Mouse (Mus musculus) neural tube, embryonic 14.5 days (tissue): ENCODE data around the gene Pde11a. TPM values are rescaled to one million over a fixed set of nuclear protein-coding genes. Genes with fewer than 3 reads are reported as not detected.

Source experiments
- ATAC-seq: fragments of 200-750 bp; cut with Nextera tagmentation; 2 replicates; pipeline ENCODE4 v1.8.0; 2017; ENCODE audit warnings: low read depth, mild to moderate bottlenecking, moderate TSS enrichment, moderate library complexity
- H3K27ac ChIP-seq: fragments of 300-500 bp; sonication (generic); 2 replicates; pipeline ENCODE4 v1.5.1; 2014; ENCODE audit warnings: low read depth, mild to moderate bottlenecking, control low read depth, low read length, moderate library complexity, mixed read lengths
- H3K27me3 ChIP-seq: fragments of 300-500 bp; sonication (generic); 2 replicates; pipeline ENCODE4 v1.6.1; 2014; ENCODE audit warnings: low read length; ENCODE audit not compliant: control insufficient read depth, insufficient read depth
- H3K36me3 ChIP-seq: fragments of 300-500 bp; sonication (generic); 2 replicates; pipeline ENCODE4 v1.6.1; 2014; ENCODE audit warnings: low read length, mixed read lengths; ENCODE audit not compliant: control insufficient read depth, insufficient read depth
- H3K4me1 ChIP-seq: fragments of 300-500 bp; sonication (generic); 2 replicates; pipeline ENCODE4 v1.6.1; 2014; ENCODE audit warnings: low read length; ENCODE audit not compliant: control insufficient read depth, insufficient read depth
- H3K4me2 ChIP-seq: fragments of 300-500 bp; sonication (generic); 2 replicates; pipeline ENCODE4 v1.6.1; 2014; ENCODE audit warnings: mild to moderate bottlenecking, low read depth, low read length, control low read depth
- H3K4me3 ChIP-seq: fragments of 300-500 bp; sonication (generic); 2 replicates; pipeline ENCODE4 v1.5.1; 2014; ENCODE audit warnings: low read depth, low read length, control low read depth, mixed read lengths
- H3K9ac ChIP-seq: fragments of 300-500 bp; sonication (generic); replicated peaks from 2 replicates; pipeline ENCODE4 v1.6.1; 2014; ENCODE audit warnings: low read depth, mild to moderate bottlenecking, control low read depth, low read length, mixed read lengths
- H3K9me3 ChIP-seq: fragments of 300-500 bp; sonication (generic); 2 replicates; pipeline ENCODE4 v1.6.1; 2016; ENCODE audit warnings: low read length; ENCODE audit not compliant: control insufficient read depth
- WGBS: fragments of 180-500 bp; shearing (Covaris S2); extraction: QIAGEN DNeasy Blood & Tissue Kit; methylation state at CpG from one replicate; pipeline ENCODE4 v1.1.7; 2014; 5-methylcytosine and 5-hydroxymethylcytosine counted together
- polyA plus RNA-seq: library from polyadenylated mRNA; unstranded; fragments of >200 nt; fragmentation: Nextera tagmentation; extraction: Ambion mirVana; gene quantifications from 2 replicates; pipeline ENCODE4 v1.2.1, GENCODE M21; 2014

Gene Pde11a
- polyA plus RNA-seq, 1 experiment from 2014 or later, result 3.3 TPM

DNA sequence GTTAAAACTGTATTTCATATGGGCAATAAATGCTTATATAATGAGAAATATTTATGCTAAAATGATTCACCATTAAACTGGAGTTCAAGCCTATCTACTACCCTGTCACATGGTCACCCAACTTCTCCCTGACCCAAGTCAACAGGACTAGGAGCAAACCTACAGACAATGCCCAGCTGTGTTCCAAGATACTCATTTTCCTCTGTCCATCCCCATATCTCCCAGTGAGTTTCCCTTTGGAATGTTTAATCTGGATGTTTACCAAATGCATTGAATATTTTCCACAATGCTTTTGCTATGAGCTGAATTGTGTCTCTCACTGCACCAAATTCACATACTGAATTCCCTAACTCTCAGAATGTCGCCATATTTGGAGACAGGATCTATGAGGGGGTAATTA, 221.4 kb downstream of the Pde11a start:
- Histone ChIP-seq H3K36me3 (no peaks in the 10 kb centered on the region), H3K27me3 (no peaks in the 10 kb centered on the region), H3K4me1 (no peaks in the 10 kb centered on the region), H3K4me2 (no peak overlapping the region), H3K9me3 (no peaks in the 10 kb centered on the region), H3K4me3 (no peak overlapping the region), H3K9ac (no peak overlapping the region), H3K27ac (no peak overlapping the region)
- no peak for ATAC-seq
- WGBS, result 78% methylated on average over 1 of the region's 1 CpGs

DNA sequence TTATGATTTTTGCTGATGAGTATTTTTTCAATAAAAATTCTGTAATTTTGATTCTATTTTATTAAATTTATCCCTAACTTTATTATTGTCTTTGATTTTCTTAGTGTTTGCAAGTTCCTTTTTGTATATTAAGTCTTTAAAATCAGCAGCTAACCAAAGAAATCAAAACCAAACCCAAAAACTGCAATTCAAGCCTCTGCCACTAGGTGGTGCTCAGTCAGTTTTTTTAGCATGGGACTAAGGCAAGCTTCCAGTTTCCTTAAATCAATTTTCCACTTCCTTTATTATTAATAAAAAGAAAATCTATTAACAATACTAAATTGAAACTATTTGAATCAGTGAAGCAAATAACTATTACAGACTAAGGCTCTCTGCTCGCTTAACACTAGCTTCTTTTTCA, 222.9 kb downstream of the Pde11a start:
- H3K9ac ChIP-seq, result no peak overlapping the region
- no peak overlapping the region for H3K4me3 ChIP-seq
- WGBS, result 35% methylated on average over 1 of the region's 1 CpGs
- no peaks in the 10 kb centered on the region for H3K4me1 ChIP-seq
- no peaks in the 10 kb centered on the region for H3K27me3 ChIP-seq
- H3K27ac ChIP-seq, result no peak overlapping the region
- ATAC-seq, result no peak
- H3K9me3 ChIP-seq, result no peaks in the 10 kb centered on the region
- H3K36me3 ChIP-seq, result no peaks in the 10 kb centered on the region
- H3K4me2 ChIP-seq, result no peak overlapping the region

DNA sequence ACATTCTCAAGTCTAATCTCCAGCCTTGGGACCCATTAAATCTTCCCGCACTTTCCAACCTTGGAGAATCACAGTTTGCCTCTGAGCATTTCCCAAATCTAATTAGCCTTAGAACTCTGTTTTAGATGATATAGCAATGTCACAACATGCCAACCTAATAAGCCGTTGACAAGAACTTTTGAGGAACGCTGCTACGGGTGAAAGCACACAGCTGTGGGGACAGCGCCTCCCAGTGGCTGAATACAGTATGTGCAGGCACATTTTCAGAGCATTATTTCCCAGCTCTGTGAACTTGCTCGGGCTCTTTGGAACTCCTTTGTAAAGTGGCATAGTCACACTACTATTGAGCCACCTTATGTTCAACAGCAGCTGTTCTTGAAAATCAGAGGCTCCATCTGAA, 223.8 kb downstream of the Pde11a start:
- Histone ChIP-seq H3K27me3 (no peaks in the 10 kb centered on the region), H3K9ac (no peak overlapping the region)
- WGBS, result 19% methylated on average over 6 of the region's 6 CpGs

DNA sequence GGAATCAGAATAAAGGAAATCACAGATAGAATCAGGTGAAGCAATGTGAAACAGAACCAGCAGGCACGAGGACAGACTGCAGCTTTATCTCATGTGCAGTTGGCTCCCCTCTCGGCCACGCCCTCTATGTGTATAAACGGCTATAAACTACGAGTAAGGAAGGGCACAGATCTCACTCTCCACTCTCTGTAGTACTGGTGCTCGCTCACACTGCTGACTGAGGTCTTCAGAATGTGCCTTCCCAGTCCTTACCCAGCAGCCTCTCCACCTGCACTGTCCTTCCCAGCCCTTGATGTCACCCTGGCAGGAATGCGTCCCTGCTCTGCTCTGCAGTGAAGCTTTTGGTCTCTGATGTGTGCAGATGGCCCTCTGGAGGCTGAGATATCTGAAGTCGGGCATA, 228.9 kb downstream of the Pde11a start:
- no peaks in the 10 kb centered on the region for H3K27me3 ChIP-seq
- no peak overlapping the region for H3K4me2 ChIP-seq
- no peak overlapping the region for H3K9ac ChIP-seq
- no peak overlapping the region for H3K27ac ChIP-seq
- H3K9me3 ChIP-seq, result no peaks in the 10 kb centered on the region
- H3K36me3 ChIP-seq, result no peaks in the 10 kb centered on the region
- 37% methylated on average over 8 of the region's 8 CpGs for WGBS
- 0 out of 2 replicates have a peak, but pooled peaks cover 6% of the 10 kb centered on the region for H3K4me1 ChIP-seq
- H3K4me3 ChIP-seq, result no peak overlapping the region
- ATAC-seq, result peak; percentile 39; the same call in 1 of the 2 replicates

More for the DNA sequence above, 223.8 kb downstream of the Pde11a start:
- Histone ChIP-seq H3K4me2 (no peak overlapping the region), H3K4me3 (no peak overlapping the region), H3K36me3 (no peaks in the 10 kb centered on the region), H3K9me3 (no peaks in the 10 kb centered on the region), H3K27ac (no peak overlapping the region), H3K4me1 (0 out of 2 replicates have a peak, but pooled peaks cover under 1% of the 10 kb centered on the region)
- no peak for ATAC-seq

DNA sequence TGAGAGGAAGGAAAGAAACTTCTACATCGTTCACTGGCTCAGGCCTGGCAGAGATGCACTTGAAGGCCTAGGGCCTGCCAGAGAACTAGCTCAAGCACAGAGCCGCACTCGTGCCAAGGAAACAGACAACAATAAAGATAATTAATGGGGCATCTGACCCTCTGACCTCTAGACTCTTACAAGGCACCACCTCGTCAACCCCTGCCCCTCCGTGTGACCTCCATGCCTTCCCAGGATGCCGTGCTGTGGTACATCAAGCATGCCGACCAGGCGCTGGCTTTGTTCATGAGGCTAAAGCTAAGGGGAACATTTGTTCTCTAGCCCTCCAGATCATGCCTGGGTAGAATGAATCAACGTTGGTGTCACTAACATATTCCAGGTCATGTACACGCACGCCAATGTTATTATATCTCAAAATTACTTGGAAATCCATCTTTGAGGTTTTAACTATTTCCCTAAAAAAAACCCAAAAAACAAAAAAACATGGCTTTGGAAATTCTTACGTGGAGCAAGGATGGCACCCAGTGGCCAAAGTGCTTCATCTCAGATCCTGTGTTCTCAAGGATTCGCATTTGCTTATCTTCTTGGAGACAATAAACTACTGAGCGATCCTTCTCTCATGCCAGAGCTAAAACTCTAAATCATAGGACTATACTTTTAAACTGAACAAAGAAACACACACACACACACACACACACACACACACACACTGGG, 236.5 kb downstream of the Pde11a start:
- H3K27ac ChIP-seq, result no peak overlapping the region
- no peak overlapping the region for H3K9ac ChIP-seq
- ATAC-seq, result no peak
- H3K4me1 ChIP-seq, result 0 out of 2 replicates have a peak, but pooled peaks cover 5% of the 10 kb centered on the region
- H3K27me3 ChIP-seq, result no peaks in the 10 kb centered on the region
- no peak overlapping the region for H3K4me3 ChIP-seq
- no peak overlapping the region for H3K4me2 ChIP-seq
- no peaks in the 10 kb centered on the region for H3K36me3 ChIP-seq
- 19% methylated on average over 14 of the region's 14 CpGs for WGBS
- H3K9me3 ChIP-seq, result no peaks in the 10 kb centered on the region

DNA sequence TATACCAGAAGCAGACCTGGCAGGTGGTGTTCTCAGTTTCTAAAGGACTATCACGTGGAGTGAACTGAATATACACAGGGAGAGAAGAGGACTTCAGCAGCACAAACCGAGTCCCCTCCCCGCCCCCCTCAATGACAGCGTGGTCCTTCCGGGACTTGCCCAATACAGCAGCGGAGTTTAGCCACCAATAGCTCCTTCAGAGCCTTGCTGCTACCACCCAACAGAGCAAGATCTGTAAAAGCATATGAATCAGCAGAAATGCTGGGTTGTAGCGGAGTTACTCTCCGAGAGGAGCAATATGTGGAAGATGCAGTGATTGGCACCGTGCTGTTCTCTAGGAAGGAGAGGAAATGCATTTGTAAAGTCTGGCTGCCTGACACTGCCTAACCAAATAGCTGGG, 238.0 kb downstream of the Pde11a start:
- ATAC-seq, result no peak
- no peak overlapping the region for H3K27ac ChIP-seq
- no peak overlapping the region for H3K4me3 ChIP-seq
- H3K9ac ChIP-seq, result no peak overlapping the region
- WGBS, result 63% methylated on average over 9 of the region's 9 CpGs
- no peaks in the 10 kb centered on the region for H3K9me3 ChIP-seq
- no peaks in the 10 kb centered on the region for H3K36me3 ChIP-seq
- no peak overlapping the region for H3K4me2 ChIP-seq
- H3K27me3 ChIP-seq, result no peaks in the 10 kb centered on the region
- 0 out of 2 replicates have a peak, but pooled peaks cover 5% of the 10 kb centered on the region for H3K4me1 ChIP-seq

DNA sequence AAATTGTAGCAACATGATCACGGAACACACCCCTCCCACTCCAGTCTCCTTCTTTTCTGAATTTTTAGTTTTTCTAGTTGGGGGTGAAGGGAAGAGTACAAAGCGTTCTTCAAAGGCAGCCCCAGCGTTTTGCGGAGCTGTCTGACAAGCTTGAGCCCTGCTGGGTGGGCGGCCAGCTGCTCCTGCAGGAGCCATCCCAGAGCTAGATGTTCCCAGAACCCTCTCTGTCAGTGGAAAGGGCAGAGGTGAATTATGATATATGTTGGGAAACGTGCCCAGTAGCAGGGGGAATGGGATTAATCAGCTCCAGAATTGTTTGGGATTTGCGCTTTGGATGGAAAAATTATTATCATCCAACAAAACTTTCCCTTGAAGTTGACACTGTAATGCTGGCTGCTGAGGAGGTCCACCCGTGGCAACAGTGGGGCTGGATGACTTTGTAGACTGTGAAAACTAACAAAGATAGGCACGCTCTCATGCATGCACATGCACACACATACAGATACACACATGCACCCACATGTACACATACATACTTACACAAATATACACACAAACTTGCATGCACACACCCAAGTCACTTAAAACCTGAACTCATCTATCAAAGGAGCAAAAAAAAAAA, 238.7 kb downstream of the Pde11a start:
- H3K4me3 ChIP-seq, result no peak overlapping the region
- no peaks in the 10 kb centered on the region for H3K9me3 ChIP-seq
- H3K27ac ChIP-seq, result no peak overlapping the region
- 58% methylated on average over 9 of the region's 9 CpGs for WGBS
- 0 out of 2 replicates have a peak, but pooled peaks cover 5% of the 10 kb centered on the region for H3K4me1 ChIP-seq
- no peak overlapping the region for H3K4me2 ChIP-seq
- no peaks in the 10 kb centered on the region for H3K27me3 ChIP-seq
- no peak overlapping the region for H3K9ac ChIP-seq
- H3K36me3 ChIP-seq, result no peaks in the 10 kb centered on the region
- ATAC-seq, result no peak

DNA sequence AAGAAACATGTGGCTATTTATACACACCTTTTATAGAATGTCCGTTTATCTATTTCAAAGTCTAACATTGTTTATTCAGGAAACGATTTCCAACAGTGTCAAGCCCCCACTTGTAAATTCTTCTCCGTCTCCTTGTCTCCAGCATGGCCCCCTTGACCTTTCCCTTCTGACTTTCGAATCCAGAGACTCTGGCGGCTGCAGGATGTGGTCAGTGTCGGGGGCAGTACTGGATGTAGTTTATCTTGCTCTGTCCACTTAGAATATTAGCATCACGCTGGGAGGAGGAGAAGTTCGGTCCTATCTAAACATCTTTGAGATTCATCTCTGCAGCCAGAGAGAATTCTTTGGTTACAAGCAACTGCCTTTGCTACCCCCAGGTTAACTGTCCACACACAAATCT, 240.2 kb downstream of the Pde11a start:
- no peak for ATAC-seq
- Histone ChIP-seq H3K36me3 (no peaks in the 10 kb centered on the region), H3K4me1 (0 out of 2 replicates have a peak, but pooled peaks cover 5% of the 10 kb centered on the region), H3K27ac (no peak overlapping the region), H3K9me3 (no peaks in the 10 kb centered on the region), H3K4me3 (no peak overlapping the region), H3K4me2 (no peak overlapping the region), H3K9ac (no peak overlapping the region), H3K27me3 (no peaks in the 10 kb centered on the region)
- WGBS, result 34% methylated on average over 8 of the region's 8 CpGs

DNA sequence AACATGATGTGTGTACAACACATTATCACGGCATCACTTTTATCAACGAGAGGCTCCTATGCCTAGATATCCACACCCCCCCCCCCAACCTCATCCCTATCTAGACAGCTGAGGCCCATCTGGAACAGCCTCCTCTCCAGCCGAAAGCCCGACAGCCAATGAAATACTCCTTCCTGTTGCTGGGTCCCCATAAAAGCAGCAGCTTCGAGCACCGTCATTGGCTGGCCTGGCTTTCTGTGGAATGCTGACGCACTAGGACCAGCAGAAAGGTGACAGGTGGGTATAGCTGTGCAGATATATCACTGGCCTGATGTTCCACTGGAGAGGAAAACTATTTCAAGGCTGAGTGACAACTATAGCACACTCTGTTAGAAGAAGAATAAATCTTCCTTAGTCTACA, 240.7 kb downstream of the Pde11a start:
- Histone ChIP-seq H3K9ac (no peak overlapping the region), H3K4me3 (no peak overlapping the region), H3K27ac (no peak overlapping the region), H3K4me1 (0 out of 2 replicates have a peak, but pooled peaks cover 5% of the 10 kb centered on the region), H3K36me3 (no peaks in the 10 kb centered on the region), H3K4me2 (no peak overlapping the region), H3K9me3 (no peaks in the 10 kb centered on the region), H3K27me3 (no peaks in the 10 kb centered on the region)
- ATAC-seq, result peak; percentile 52; the same call in 1 of the 2 replicates
- WGBS, result 46% methylated on average over 7 of the region's 7 CpGs
